Mouse (Mus musculus) MEL (cell line): ENCODE data around the gene Ovca2.

Experiments
- CTCF ChIP-seq, 3 experiments: IDR thresholded peaks in 2 of 3; conservative IDR thresholded peaks in 1 of 3; 2 replicates each; pipeline ENCODE4 v1.5.1; 2011 to 2012; ENCODE audit warnings: low read length in 3 of 3, low read depth in 2 of 3, mild to moderate bottlenecking in 2 of 3, improper control_type of control experiment in 1 of 3, inconsistent platforms in 1 of 3, mixed read lengths in 1 of 3, moderate library complexity in 1 of 3; ENCODE audit not compliant: control insufficient read depth in 1 of 3, insufficient read depth in 1 of 3, poor library complexity in 1 of 3, severe bottlenecking in 1 of 3
- ELF1 ChIP-seq: IDR thresholded peaks from 2 replicates; pipeline ENCODE4 v1.6.1; 2014; ENCODE audit warnings: low read depth, mild to moderate bottlenecking, inconsistent platforms, low read length, improper control_type of control experiment, moderate library complexity
- NELFE ChIP-seq: IDR thresholded peaks from 2 replicates; pipeline ENCODE4 v1.6.1; 2011; ENCODE audit warnings: low read depth, low read length, improper control_type of control experiment
- RAD21 ChIP-seq: IDR thresholded peaks from 2 replicates; pipeline ENCODE4 v1.6.1; 2011; ENCODE audit warnings: mild to moderate bottlenecking, low read depth, low read length, improper control_type of control experiment
- SIN3A ChIP-seq: IDR thresholded peaks from 2 replicates; pipeline ENCODE4 v1.6.1; 2012; ENCODE audit warnings: low read length, improper control_type of control experiment, inconsistent platforms

DNA sequence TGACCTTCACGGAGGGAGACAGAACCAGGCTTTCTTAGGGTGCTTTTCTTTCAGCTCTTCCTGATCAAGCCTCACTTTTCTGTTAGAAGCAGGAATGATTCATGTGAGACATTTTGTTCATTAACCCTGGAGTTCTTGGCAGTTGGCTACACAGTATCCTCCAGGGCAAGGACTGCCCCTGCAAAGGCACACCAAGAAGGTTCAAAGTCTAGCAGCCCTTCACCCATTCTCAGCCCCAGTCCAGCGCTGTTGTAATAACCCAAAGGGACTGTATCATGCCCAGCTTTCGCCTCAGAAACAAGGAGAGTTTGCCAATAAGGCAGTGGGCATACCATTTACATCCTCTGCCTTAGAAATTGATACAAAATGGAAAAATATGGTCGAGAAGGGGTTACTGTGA lies 43.3 kb downstream of the Ovca2 start:
- TF ChIP-seq RAD21, result no peak
- no peak for TF ChIP-seq SIN3A
- TF ChIP-seq CTCF (IDR thresholded peaks at IDR 0.05 in 2 of 3, conservative IDR thresholded peaks at IDR 0.05 in 1 of 3; ENCODE audit: control insufficient read depth in 1 of 3, insufficient read depth in 1 of 3, low read depth in 2 of 3, low read length in 3 of 3, poor library complexity in 1 of 3, severe bottlenecking in 1 of 3), result no peak
- TF ChIP-seq NELFE, result no peak
- TF ChIP-seq ELF1, result no peak
